Mouse (Mus musculus) erythroblast, embryonic 14.5 days (primary cell): ENCODE data around the gene Cmip.

Experiments
- GATA1 ChIP-seq: IDR thresholded peaks from 2 replicates; pipeline ENCODE4 v1.6.1; 2012; ENCODE audit warnings: low read length, inconsistent platforms, mixed read lengths
- TAL1 ChIP-seq: IDR thresholded peaks from 3 replicates; pipeline ENCODE4 v1.6.1; 2012; ENCODE audit warnings: low read length, inconsistent platforms, mixed read lengths

- TF ChIP-seq TAL1 (no peak), GATA1 (no peak)
Observed at GRCm38 (mm10) chr8:117378625-117379024, 121.8 kb downstream of the Cmip start.
